Mouse (Mus musculus) layer of hippocampus, postnatal 25 days (tissue): Measurements from ENCODE around the gene Acap1. TPM values are rescaled to one million over a fixed set of nuclear protein-coding genes. Genes with fewer than 3 reads are reported as not detected.
"Not testable (repeated sequence)": the region's sequence is repeated elsewhere in the genome, so short reads cannot be mapped to it uniquely, and the experiment has no call there.

Source experiments
- DNase-seq, 2 experiments: peaks; one replicate each; pipeline ENCODE4 v3.0.0; 2022; ENCODE audit warnings: mixed read lengths in 2 of 2, low spot score in 1 of 2; ENCODE audit errors: extremely low spot score in 1 of 2
- total RNA-seq, 2 experiments: library from RNA; stranded (reverse); gene quantifications; 2 replicates each; pipeline ENCODE4 v1.2.3; 2021

Gene Acap1
- total RNA-seq, 2 experiments from 2014 or later = 0.12 to 0.19 TPM

DNA sequence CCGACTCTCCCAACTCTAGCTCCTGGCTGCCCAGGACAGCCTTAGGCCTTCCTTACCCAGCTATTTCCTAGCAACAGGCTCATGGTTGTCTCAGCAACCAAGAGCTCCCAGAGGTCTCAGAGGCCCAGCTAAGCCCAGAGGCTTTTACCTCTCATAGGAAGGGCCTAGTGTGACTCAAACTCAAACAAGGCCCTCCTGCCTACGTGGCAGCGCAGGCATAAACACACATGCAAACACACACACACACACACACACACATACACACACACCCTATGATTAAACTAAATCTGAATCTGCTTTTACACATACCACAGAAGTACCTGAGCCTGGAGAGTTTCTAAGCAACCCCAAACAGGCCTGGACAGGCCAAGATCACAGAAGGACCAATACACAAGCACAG lies 16.9 kb downstream of the Acap1 start:
- no peak for DNase-seq

DNA sequence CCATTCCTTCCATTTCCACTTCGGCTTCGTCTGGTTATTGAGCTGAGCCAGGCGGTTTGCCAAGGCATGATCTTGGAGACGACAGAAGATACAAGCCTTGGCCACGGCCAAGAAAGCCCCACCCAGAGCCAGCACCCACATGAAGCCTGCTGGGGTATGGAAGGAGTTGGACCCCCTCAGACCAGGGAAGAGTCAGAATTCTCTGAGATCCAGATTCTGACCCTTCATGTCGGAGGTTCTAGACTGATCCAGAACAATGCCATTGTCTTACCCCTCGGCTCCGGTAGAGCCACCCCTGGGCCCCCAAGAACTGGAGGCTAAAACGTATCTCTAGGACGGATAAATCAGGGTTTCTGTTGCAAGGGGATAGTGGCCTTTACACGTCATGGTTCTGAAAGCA lies 17.5 kb downstream of the Acap1 start, which contains the start of gene Tmem95:
TSS of gene Tmem95 (minus strand) at position 141 of the 400 bp plus-strand sequence.
- no peak for DNase-seq

DNA sequence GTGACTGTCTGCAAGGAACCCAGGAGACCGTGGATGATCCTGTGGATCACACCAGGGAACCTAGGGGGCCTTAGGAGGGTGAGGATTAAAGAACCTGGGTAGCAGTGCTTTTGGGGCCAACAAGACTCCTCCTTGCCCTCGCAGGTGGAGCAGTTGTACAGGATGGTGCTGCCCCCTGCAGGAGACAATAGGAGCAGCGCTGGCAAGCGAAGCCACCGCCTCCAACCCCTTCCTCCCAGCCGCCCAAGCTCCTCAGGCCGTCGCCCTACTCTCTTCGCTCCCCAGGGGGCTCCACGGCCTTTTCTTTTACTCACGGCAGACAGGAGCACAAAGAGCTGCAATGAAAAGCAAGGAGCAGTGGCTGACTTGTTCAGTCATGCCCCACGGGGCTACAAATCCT lies 18.5 kb downstream of the Acap1 start:
- DNase-seq = peak; percentile 75 to 85

DNA sequence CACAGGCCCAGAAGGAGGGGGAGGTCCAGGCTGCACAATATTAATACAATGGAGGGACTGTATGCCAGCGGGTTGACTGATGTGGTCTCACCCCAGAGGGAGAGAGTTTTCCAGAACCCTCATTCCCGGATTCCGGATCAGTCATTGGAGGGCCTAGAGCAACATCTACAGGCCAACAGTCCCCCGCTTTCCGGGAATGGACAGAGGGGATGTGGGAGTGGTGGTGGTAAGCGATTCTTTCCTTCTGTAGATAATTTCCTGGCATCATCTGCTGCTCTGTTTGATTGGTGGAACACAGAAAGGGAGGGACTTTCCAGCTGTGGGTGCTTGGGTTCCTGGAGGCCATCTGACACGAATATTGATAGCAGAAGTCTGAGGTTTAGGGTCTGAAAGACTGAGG lies 19.2 kb downstream of the Acap1 start:
- DNase-seq = peak in 1 of 2 experiments; percentile 30

DNA sequence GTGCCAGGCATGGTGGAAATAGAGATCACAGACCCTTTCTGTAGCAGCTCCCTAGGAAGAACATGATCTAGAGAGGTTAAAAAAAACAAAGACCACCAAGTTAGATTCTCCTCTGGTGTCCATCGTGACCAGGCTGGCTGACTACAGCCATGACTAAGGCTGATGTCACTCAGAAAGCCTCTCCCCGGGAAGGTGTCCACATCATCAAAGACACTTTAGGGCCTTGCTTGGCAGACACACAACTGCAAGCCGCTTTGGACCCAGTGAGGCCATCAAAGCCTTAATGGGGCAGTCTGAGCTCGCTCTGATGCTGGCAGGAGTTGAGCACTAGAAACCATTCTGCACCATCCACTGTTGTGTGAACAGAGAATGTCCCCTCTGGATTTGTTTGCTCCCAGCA lies 22.9 kb downstream of the Acap1 start:
- DNase-seq = no peak

GRCm38 (mm10) chr11:69871822-69872221 lies 23.5 kb downstream of the Acap1 start:
- DNase-seq = no peak

DNA sequence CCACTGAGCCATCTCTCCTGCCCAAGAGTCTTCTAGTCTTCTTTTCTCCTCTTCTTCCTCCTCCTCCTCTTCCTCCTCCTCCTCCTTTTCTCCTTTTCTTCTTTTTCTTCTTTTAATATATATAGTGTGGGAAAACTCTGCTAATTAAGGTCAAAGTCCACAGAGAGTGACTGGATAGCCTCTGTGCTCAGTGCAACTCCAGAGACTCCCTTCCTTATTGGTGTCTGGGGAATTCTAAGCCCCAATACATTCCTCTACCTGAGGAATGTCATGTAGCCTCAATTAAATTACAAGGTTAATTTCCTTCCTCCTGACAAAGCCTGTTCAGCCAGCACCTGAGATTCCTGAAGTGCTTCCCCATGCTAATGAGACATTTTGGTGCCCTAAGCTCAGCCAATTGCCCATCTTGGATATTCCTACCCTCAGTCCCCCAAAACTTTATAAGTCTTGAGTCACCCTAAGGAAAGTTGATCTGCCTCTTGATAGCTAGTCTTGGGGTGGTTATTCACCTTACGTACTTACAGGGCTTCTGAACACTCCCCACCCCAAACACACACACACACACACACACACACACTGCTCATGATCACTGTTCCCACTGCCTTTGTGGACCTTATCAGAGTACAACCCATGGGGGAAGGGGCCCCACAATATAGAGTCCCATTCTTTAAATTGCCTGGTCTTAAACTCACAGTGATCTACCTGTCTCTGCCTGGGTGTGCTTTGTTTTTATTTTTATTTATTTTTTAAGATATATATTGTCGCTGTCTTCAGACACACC lies 24.9 kb downstream of the Acap1 start:
- DNase-seq = no peak

DNA sequence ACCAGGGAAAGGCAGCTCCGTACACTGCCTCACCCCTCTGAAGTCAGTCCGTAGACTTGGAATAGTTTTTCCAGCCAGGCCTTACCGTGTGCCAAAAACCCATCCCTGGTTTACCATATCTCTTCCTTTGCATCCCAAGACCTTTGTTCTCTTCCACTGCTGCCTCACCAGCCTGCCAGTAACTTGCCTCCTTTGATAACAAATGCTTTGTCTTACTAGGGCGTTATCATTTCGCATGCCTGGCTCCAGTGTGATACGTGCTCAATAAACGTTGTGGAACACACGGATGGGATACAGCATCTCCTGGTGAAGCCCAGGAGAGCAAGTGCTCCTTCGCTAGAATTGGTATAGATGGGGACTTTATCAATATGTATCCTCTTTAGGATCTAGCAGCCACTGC lies 28.0 kb downstream of the Acap1 start:
- DNase-seq = no peak

GRCm38 (mm10) chr11:69865561-69865960 lies 29.8 kb downstream of the Acap1 start:
- DNase-seq = no peak

- DNase-seq = no peak
These were observed 31.0 kb downstream of the Acap1 start for GRCm38 (mm10) chr11:69864138-69864860.

- not testable (repeated sequence) for DNase-seq
These were observed 31.6 kb downstream of the Acap1 start for GRCm38 (mm10) chr11:69863729-69864128.

DNA sequence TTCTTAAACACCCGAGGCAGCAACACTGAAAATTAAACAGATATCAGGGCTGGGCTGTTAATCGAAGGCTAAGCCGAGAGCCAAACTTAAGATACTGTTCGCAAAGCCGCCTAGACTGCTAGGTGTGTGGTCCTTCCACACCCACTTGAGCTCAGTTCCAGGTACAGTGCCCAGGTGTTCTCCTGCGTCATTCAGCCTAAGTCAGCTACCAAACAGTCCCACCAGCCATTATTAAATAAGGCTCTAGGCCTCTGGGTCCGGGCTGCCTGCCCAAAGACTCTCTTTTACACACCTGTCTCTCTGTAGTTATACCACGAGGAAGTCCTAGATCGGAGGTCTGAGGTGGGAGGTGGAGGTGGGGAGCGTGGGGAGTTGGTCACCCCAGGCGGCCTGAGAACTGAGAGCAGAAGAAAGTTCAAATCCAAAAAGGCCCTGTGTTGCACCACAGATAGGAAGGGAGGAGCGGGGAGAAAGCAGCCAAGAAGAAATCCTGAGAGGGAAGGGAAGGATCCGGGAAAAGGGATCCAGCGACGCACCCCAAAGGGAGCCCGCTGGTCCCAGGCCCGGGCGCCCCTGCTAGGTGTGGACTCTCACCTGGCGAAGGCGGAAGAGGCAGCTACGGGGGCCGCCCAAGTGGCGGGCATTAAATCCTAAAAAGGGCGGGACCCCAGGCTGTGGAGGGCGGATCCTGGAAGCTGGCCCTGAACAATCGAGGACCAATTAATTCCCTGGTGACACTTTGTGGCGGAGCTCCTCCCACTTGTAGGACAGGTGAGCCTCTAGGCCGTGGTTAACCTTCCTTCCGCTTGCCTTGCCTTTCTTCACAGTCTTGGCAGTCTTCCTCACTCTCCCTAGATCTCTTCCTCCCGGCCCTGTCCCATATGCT lies 37.0 kb downstream of the Acap1 start, which contains the start of gene Tnk1:
TSS of gene Tnk1 (minus strand) at position 618 of the 886 bp plus-strand sequence.
- DNase-seq = no peak

- DNase-seq = peak in 1 of 2 experiments; percentile 33
These were observed 40.0 kb downstream of the Acap1 start for GRCm38 (mm10) chr11:69855347-69855746.

GRCm38 (mm10) chr11:69854680-69855079 lies 40.7 kb downstream of the Acap1 start:
- no peak for DNase-seq

- DNase-seq = no peak
These were observed 41.3 kb downstream of the Acap1 start for GRCm38 (mm10) chr11:69853994-69854393.

- no peak for DNase-seq
These were observed 44.6 kb downstream of the Acap1 start for GRCm38 (mm10) chr11:69850754-69851153.

GRCm38 (mm10) chr11:69849884-69850283 lies 45.5 kb downstream of the Acap1 start:
- DNase-seq = no peak

DNA sequence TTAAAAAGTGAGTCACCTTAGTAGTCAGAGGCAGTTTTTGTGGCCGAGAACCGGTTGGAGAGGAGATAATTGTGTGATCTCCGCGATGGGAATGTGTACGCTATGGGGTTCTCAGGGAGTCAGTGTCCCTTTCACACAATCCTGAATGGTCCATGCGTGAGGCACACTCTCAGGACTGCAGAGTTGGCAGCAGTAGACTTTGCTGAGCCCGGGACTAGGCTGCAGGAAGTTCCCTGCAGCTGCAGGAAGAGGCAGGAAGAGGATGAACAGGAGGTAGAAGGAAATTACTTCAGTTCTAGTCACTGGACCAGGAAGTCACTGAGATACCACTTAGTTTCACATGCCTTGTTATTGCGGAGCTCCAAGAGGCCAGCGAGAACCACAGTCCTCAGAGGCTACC lies 46.2 kb downstream of the Acap1 start:
- no peak for DNase-seq

DNA sequence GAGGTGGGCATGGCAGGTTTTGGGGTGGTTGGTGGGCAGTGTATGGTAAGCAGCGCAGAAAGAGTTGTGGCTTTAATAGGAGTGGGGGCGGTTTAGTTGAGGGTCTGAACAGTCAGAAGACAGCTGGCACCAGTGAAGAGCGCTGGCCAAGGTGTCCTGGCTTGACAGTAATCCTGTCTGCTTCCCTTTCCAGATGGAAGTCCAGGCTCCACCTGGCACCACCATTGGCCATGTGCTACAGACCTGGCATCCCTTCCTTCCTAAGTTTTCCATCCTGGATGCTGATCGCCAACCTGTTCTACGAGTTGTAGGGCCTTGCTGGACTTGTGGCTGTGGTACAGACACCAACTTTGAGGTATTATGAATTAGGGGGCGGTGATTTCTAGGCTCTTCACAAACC lies 47.3 kb downstream of the Acap1 start:
- DNase-seq = no peak
